Mouse (Mus musculus): Measurements from ENCODE around the gene Timeless.

The Timeless gene

GRCm38 (mm10) chr10:128231697-128232419 lies at the start of gene Timeless:
Gene Timeless, plus strand, starts transcription at chr10:128232065.
- in situ Hi-C loops (cut with MboI; ENCODE audit: low pct_unique_long_range_greater_than_20kb in 1 of 2, low sequenced_read_pairs in 2 of 2, unreplicated experiment in 1 of 2), result no loop called here

DNA sequence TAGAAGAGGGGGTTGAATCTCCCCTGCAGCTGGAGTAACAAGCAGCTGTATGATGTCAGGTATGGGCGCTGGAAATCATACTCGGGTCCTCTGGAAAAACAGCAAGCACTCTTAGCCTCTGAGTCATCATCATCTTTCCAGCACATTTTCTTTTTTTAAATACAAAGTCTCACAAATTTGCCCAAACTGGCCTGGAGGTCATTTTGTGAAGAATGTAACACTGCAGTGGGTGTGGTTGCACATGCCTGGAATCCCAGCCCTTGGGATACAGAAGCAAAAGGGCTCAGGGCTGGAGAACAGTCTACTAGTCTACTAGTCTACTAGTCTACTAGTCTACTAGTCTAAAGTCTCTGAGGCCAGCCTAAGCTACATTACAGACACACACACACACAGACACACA lies 47.6 kb upstream of the Timeless start:
- in situ Hi-C loops (cut with MboI; ENCODE audit: low pct_unique_long_range_greater_than_20kb in 1 of 2, low sequenced_read_pairs in 2 of 2, unreplicated experiment in 1 of 2), result loop anchor here in 1 of 2 experiments (5.0 to 25.0 kb wide), 2 partner anchors 42 to 447 kb away; partner anchors contain the start of gene Zbtb39

DNA sequence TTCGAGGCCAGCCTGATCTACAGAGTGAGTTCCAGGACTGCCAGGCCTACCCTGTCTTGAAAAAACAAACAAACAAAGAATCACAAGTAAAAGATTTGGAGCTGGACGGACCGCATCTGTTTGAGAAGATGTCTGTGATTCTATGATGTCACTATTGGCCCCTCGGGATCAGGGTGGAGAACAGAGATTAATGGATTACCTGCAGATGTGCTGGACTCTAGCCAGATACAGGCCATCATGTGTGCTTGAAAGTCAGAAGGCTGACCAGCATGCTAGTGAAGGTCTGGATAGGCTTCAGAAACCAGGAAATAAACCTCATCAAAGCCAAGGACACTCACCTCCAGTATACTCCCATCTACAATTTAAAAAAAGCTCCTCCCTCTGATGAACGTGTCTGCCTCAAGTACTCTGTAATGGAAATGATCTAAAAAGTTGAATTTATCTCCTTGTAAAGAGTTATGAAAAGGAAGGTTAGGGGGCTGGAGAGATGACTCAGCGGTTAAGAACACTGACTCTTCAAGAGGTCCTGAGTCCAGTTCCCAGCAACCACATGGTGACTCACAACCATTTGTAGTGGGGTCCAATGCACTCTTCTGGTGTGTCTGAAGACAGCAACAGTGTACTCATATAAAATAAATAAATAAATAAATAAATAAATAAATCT lies 46.5 kb upstream of the Timeless start:
- in situ Hi-C loops (cut with MboI; ENCODE audit: low pct_unique_long_range_greater_than_20kb in 1 of 2, low sequenced_read_pairs in 2 of 2, unreplicated experiment in 1 of 2), result loop anchor here (5.0 to 25.0 kb wide), 3 partner anchors 43 to 448 kb away; partner anchors contain the start of gene Zbtb39 (in 1 of the 2)

GRCm38 (mm10) chr10:128185959-128186358 lies 45.9 kb upstream of the Timeless start:
- in situ Hi-C loops (cut with MboI; ENCODE audit: low pct_unique_long_range_greater_than_20kb in 1 of 2, low sequenced_read_pairs in 2 of 2, unreplicated experiment in 1 of 2), result loop anchor here (5.0 to 25.0 kb wide), 3 partner anchors 44 to 449 kb away; partner anchors contain the start of gene Zbtb39 (in 1 of the 2)

- in situ Hi-C loops (cut with MboI; ENCODE audit: low pct_unique_long_range_greater_than_20kb in 1 of 2, low sequenced_read_pairs in 2 of 2, unreplicated experiment in 1 of 2), result loop anchor here (5.0 to 25.0 kb wide), 3 partner anchors 45 to 450 kb away; partner anchors contain the start of gene Zbtb39 (in 1 of the 2)
Measured at GRCm38 (mm10) chr10:128187181-128187605, 44.7 kb upstream of the Timeless start.

- in situ Hi-C loops (cut with MboI; ENCODE audit: low pct_unique_long_range_greater_than_20kb in 1 of 2, low sequenced_read_pairs in 2 of 2, unreplicated experiment in 1 of 2), result loop anchor here (5.0 to 25.0 kb wide), 3 partner anchors 46 to 451 kb away; partner anchors contain the start of gene Zbtb39 (in 1 of the 2)
Measured at GRCm38 (mm10) chr10:128188242-128188877, 43.5 kb upstream of the Timeless start.

GRCm38 (mm10) chr10:128191472-128191871 lies 40.4 kb upstream of the Timeless start:
- in situ Hi-C loops (cut with MboI; ENCODE audit: low pct_unique_long_range_greater_than_20kb in 1 of 2, low sequenced_read_pairs in 2 of 2, unreplicated experiment in 1 of 2), result loop anchor here (10.0 to 25.0 kb wide), 2 partner anchors 97 to 454 kb away; partner anchors contain the start of genes Baz2a (in 1 of the 2) and Zbtb39 (in 1 of the 2)

DNA sequence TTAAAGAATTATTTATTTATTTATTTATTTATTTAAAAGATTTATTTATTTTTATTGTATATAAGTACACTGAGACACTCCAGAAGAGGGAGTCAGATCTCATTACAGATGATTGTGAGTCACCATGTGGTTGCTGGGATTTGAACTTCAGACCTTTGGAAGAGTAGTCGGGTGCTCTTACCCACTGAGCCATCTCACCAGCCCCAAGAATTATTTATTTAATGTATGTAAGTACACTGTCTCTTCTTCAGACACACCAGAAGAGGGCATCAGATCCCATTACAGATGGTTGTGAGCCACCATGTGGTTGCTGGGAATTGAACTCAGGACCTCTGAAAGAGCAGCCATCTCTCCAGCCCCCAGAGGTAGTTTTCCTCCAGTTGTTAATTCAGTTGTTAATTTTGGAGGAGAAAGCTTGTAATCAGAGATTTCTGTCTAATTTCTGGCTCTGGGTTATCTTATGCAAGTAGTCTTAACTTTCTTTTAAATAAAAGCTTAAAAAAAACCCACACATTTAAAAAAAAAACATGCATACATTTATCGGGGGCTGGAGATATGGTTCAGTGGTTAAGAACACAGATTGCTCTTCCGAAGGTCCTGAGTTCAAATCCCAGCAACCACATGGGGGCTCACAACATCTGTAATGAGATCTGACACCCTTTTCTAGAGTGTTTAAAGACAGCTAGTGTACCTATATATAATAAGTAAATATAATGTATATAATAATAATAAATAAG lies 39.7 kb upstream of the Timeless start:
- in situ Hi-C loops (cut with MboI; ENCODE audit: low pct_unique_long_range_greater_than_20kb in 1 of 2, low sequenced_read_pairs in 2 of 2, unreplicated experiment in 1 of 2), result loop anchor here (10.0 to 25.0 kb wide), 2 partner anchors 97 to 455 kb away; partner anchors contain the start of genes Baz2a (in 1 of the 2) and Zbtb39 (in 1 of the 2)

DNA sequence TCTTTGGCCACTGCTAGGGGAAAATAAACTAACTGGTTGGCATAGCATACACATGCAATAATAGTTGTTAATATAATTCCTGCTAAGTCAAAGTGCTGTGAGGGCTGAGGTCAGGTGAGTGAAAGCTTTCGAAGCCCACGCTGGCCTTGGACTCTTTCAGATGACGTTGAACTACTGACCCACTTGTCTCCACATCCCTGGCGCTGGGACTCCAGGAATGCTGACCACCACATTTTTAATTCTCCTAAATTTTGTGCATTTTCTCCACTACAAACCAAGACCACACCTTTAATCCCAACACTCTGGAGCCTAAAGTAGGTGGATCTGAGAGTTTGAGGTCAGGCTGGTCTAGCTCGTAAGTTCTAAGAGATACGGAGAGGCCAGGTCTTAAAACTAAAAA lies 38.8 kb upstream of the Timeless start:
- in situ Hi-C loops (cut with MboI; ENCODE audit: low pct_unique_long_range_greater_than_20kb in 1 of 2, low sequenced_read_pairs in 2 of 2, unreplicated experiment in 1 of 2), result loop anchor here (10.0 to 25.0 kb wide), 2 partner anchors 98 to 456 kb away; partner anchors contain the start of genes Baz2a (in 1 of the 2) and Zbtb39 (in 1 of the 2)

GRCm38 (mm10) chr10:128194024-128194550 lies 37.8 kb upstream of the Timeless start, which contains the start of gene Gls2:
Gene Gls2, plus strand, starts transcription at chr10:128194457.
- in situ Hi-C loops (cut with MboI; ENCODE audit: low pct_unique_long_range_greater_than_20kb in 1 of 2, low sequenced_read_pairs in 2 of 2, unreplicated experiment in 1 of 2), result loop anchor here (10.0 to 25.0 kb wide), 2 partner anchors 99 to 457 kb away; partner anchors contain the start of genes Baz2a (in 1 of the 2) and Zbtb39 (in 1 of the 2)

- in situ Hi-C loops (cut with MboI; ENCODE audit: low pct_unique_long_range_greater_than_20kb in 1 of 2, low sequenced_read_pairs in 2 of 2, unreplicated experiment in 1 of 2), result loop anchor here (10.0 to 25.0 kb wide), 2 partner anchors 100 to 458 kb away; partner anchors contain the start of genes Baz2a (in 1 of the 2) and Zbtb39 (in 1 of the 2)
Measured at GRCm38 (mm10) chr10:128194551-128195461, 37.1 kb upstream of the Timeless start.

DNA sequence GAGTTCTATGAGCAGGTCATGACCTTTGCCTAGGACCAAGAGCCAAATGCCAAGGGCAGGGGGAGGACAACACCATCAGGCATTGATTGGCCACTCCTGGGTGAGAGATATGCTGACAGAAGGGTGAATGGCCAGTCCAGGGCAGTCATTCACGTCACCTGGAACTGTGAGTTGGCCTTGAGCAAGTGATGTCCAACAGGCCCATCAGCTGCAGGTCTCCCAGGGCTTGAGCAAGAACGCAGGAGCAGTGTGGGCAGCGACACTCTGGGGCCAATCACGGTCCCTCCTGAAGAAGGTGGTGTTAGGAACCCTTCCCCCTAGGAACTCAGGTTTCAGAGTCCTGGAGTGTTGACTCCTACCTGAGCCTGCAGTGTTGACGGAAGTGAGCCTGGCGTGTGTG lies 30.0 kb upstream of the Timeless start:
- in situ Hi-C loops (cut with MboI; ENCODE audit: low pct_unique_long_range_greater_than_20kb in 1 of 2, low sequenced_read_pairs in 2 of 2, unreplicated experiment in 1 of 2), result no loop called here

DNA sequence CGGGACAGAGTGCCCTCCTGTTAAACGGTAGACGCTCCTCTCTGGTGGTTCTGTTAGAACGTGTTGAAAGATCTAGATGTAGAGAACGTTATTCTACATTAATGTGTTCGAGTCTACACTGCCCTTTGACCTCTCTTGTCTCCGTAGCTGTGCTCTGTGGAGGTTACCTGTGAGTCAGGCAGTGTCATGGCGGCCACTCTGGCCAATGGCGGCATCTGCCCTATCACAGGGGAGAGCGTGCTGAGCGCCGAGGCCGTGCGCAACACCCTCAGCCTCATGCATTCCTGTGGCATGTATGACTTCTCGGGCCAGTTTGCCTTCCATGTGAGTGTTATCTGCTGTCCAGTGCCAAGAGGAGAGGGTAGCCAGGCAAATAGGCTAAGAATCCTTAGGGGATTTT lies 26.9 kb upstream of the Timeless start:
- in situ Hi-C loops (cut with MboI; ENCODE audit: low pct_unique_long_range_greater_than_20kb in 1 of 2, low sequenced_read_pairs in 2 of 2, unreplicated experiment in 1 of 2), result no loop called here

- in situ Hi-C loops (cut with MboI; ENCODE audit: low pct_unique_long_range_greater_than_20kb in 1 of 2, low sequenced_read_pairs in 2 of 2, unreplicated experiment in 1 of 2), result no loop called here
Measured at GRCm38 (mm10) chr10:128208326-128208725, 23.5 kb upstream of the Timeless start.

DNA sequence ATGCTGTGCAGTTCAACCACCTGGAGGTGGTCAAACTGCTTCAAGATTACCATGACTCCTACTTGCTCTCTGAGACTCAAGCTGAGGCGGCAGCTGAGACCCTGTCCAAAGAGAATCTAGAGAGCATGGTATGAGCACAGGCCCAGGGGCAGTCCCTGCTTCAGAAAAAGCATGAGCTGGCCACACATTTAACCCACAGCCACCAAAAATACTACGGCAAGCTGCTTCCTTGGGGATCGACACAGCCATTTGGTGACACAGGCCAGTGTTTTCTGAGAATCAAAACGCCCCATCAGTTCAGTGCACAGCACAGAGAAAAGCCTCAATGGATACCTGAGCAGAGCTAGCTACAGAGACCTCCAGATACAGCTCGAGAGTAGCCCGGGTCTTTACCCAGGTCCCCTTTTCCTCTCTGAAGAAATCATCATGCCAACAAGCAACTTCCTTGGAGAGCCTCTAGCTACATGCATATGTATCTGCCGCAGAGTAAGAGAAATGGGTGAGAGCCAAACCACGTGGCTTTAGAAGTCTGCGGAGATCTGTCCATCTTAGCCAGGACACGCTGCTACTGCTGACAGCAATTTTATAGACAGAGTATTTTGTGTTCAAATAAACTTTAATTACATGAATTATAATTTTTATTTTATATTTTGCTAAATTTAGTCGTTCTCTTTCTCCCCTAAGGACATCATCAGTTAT lies 22.4 kb upstream of the Timeless start:
- in situ Hi-C loops (cut with MboI; ENCODE audit: low pct_unique_long_range_greater_than_20kb in 1 of 2, low sequenced_read_pairs in 2 of 2, unreplicated experiment in 1 of 2), result no loop called here

DNA sequence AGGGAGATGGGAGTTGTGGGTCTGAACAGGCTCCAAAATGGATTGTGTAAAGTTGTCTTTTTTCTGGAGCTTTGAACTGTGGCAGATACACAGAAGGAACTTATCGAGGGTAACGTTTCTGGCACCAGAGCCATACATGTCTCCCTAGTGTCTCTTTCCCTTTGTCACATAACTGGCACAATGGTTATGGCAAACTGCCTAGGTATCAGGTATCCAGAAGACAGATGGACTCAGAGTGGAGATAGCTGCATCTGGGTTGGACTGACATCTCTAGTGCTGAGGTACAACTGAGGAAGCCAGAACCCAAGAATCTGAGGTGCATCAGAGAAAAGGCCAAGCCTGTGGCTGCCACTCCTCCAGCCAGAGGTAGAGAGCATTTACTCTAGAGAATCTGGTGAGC lies 21.7 kb upstream of the Timeless start:
- in situ Hi-C loops (cut with MboI; ENCODE audit: low pct_unique_long_range_greater_than_20kb in 1 of 2, low sequenced_read_pairs in 2 of 2, unreplicated experiment in 1 of 2), result no loop called here
